Mouse (Mus musculus): ENCODE results near the gene Wfdc1.

Gene Wfdc1

GRCm38 (mm10) chr8:119639798-119640197 is 26.4 kb upstream of the Wfdc1 start:
- no peak for DNase-seq (ENCODE audit: low spot score in 2 of 2)

GRCm38 (mm10) chr8:119641058-119641457 is 25.1 kb upstream of the Wfdc1 start:
- DNase-seq (ENCODE audit: low spot score in 2 of 2) = no peak

GRCm38 (mm10) chr8:119642960-119643359 is 23.2 kb upstream of the Wfdc1 start:
- no peak for DNase-seq (ENCODE audit: low spot score in 2 of 2)

- DNase-seq (ENCODE audit: low spot score in 2 of 2) = no peak
Observed at GRCm38 (mm10) chr8:119644429-119644960, 21.7 kb upstream of the Wfdc1 start.

GRCm38 (mm10) chr8:119644981-119645597 is 21.1 kb upstream of the Wfdc1 start:
- no peak for DNase-seq (ENCODE audit: low spot score in 2 of 2)

- DNase-seq (ENCODE audit: low spot score in 2 of 2) = no peak
Observed at GRCm38 (mm10) chr8:119646197-119646596, 20.0 kb upstream of the Wfdc1 start.

- DNase-seq (ENCODE audit: low spot score in 2 of 2) = no peak
Observed at GRCm38 (mm10) chr8:119646846-119647245, 19.3 kb upstream of the Wfdc1 start.

- peak in 1 of 2 experiments; percentile 46 for DNase-seq (ENCODE audit: low spot score in 2 of 2)
Observed at GRCm38 (mm10) chr8:119651324-119651723, 14.8 kb upstream of the Wfdc1 start.

- no peak for DNase-seq (ENCODE audit: low spot score in 2 of 2)
Observed at GRCm38 (mm10) chr8:119656709-119657464, 9.3 kb upstream of the Wfdc1 start.

- DNase-seq (ENCODE audit: low spot score in 2 of 2) = peak; percentile 58 to 64
Observed at GRCm38 (mm10) chr8:119661081-119661480, 5.1 kb upstream of the Wfdc1 start.

- no peak for DNase-seq (ENCODE audit: low spot score in 2 of 2)
Observed at GRCm38 (mm10) chr8:119661892-119662291, 4.3 kb upstream of the Wfdc1 start.

- no peak for DNase-seq (ENCODE audit: low spot score in 2 of 2)
Observed at GRCm38 (mm10) chr8:119663440-119663839, 2.7 kb upstream of the Wfdc1 start.

- DNase-seq (ENCODE audit: low spot score in 2 of 2) = peak in 1 of 2 experiments; percentile 75
Observed at GRCm38 (mm10) chr8:119665270-119665669, 895 bp upstream of the Wfdc1 start.

- no peak for DNase-seq (ENCODE audit: low spot score in 2 of 2)
Observed at GRCm38 (mm10) chr8:119668447-119668846, 2.3 kb downstream of the Wfdc1 start.

- no peak for DNase-seq (ENCODE audit: low spot score in 2 of 2)
Observed at GRCm38 (mm10) chr8:119669284-119669683, 3.1 kb downstream of the Wfdc1 start.

GRCm38 (mm10) chr8:119670419-119671091 is 4.4 kb downstream of the Wfdc1 start:
- peak in 1 of 2 experiments; percentile 40 for DNase-seq (ENCODE audit: low spot score in 2 of 2)

- no peak for DNase-seq (ENCODE audit: low spot score in 2 of 2)
Observed at GRCm38 (mm10) chr8:119673976-119674555, 7.9 kb downstream of the Wfdc1 start.

- DNase-seq (ENCODE audit: low spot score in 2 of 2) = no peak
Observed at GRCm38 (mm10) chr8:119675457-119675856, 9.3 kb downstream of the Wfdc1 start.

- peak; percentile 87 to 91 for DNase-seq (ENCODE audit: low spot score in 2 of 2)
Observed at GRCm38 (mm10) chr8:119676389-119676788, 10.2 kb downstream of the Wfdc1 start.

- DNase-seq (ENCODE audit: low spot score in 2 of 2) = no peak
Observed at GRCm38 (mm10) chr8:119678138-119678843, 12.1 kb downstream of the Wfdc1 start.

- no peak for DNase-seq (ENCODE audit: low spot score in 2 of 2)
Observed at GRCm38 (mm10) chr8:119679184-119679583, 13.0 kb downstream of the Wfdc1 start.

Measured in urinary bladder, postnatal 4 days (tissue).